Mouse (Mus musculus): ENCODE measurements at regions not wholly inside any gene's neighbourhood (a gene's known extent, or its start where the extent isn't known, plus 50 kb on each side); places are given as distances from the start of the nearest gene placed in this dataset.

DNA sequence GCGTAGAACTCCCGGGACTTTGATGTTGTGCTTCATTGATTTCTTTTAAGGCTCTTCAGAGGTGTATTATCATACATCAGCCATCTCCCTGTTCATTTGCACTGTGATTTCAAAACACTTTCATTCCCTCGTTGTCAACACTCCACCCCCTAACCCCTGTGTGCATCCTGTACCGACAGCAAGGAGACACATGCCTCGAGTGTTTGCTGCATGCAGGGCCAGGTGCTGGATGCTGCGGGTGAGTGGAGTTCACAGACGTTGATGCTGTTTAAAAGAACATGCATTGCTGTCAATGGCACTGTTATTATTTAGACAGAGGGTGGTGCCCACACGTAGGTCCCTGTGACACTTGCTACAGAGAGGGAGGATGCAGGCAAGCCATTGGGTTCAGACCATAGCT lies 290.0 kb upstream of the Eef2kmt start:
- no peak for ATAC-seq (replicated peaks; ENCODE audit: low read depth, poor library complexity, severe bottlenecking)

- peak; percentile 56; the same call in 1 of the 2 replicates for ATAC-seq (replicated peaks; ENCODE audit: low read depth, poor library complexity, severe bottlenecking)
Measured at GRCm38 (mm10) chr16:5544436-5544835, 288.7 kb upstream of the Eef2kmt start.

- no peak for ATAC-seq (replicated peaks; ENCODE audit: low read depth, poor library complexity, severe bottlenecking)
Measured at GRCm38 (mm10) chr16:5538836-5539510, 283.2 kb upstream of the Eef2kmt start.

- no peak for ATAC-seq (replicated peaks; ENCODE audit: low read depth, poor library complexity, severe bottlenecking)
Measured at GRCm38 (mm10) chr16:5537286-5538204, 281.8 kb upstream of the Eef2kmt start.

- no peak for ATAC-seq (replicated peaks; ENCODE audit: low read depth, poor library complexity, severe bottlenecking)
Measured at GRCm38 (mm10) chr16:5536515-5536972, 280.8 kb upstream of the Eef2kmt start.

DNA sequence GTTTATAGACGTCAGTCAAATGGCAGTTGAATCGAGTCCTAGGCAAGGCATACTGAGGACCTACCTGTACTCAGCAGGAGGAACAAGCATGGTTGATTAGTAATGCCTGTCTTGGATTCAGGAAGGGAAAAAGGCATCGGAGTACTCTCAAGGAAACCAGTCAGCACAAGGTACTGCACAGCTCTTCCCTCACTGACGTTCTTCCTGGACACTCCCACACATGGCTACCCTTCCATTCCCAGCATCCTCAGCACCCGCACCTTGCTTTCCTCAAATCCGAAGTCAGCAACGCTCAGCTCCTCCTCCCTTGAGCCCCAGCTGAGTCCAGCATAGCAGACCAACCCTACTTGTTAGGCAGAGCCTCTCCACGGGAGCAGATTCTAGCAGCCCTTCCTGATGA lies 279.6 kb upstream of the Eef2kmt start:
- ATAC-seq (replicated peaks; ENCODE audit: low read depth, poor library complexity, severe bottlenecking): no peak

- no peak for ATAC-seq (replicated peaks; ENCODE audit: low read depth, poor library complexity, severe bottlenecking)
Measured at GRCm38 (mm10) chr16:5534862-5535261, 279.1 kb upstream of the Eef2kmt start.

- ATAC-seq (replicated peaks; ENCODE audit: low read depth, poor library complexity, severe bottlenecking): no peak
Measured at GRCm38 (mm10) chr16:5534385-5534784, 278.6 kb upstream of the Eef2kmt start.

- no peak for ATAC-seq (replicated peaks; ENCODE audit: low read depth, poor library complexity, severe bottlenecking)
Measured at GRCm38 (mm10) chr16:5532281-5532680, 276.5 kb upstream of the Eef2kmt start.

GRCm38 (mm10) chr16:5529823-5530222 lies 274.0 kb upstream of the Eef2kmt start:
- ATAC-seq (replicated peaks; ENCODE audit: low read depth, poor library complexity, severe bottlenecking): no peak

GRCm38 (mm10) chr16:5527936-5528335 lies 272.2 kb upstream of the Eef2kmt start:
- no peak for ATAC-seq (replicated peaks; ENCODE audit: low read depth, poor library complexity, severe bottlenecking)

- no peak for ATAC-seq (replicated peaks; ENCODE audit: low read depth, poor library complexity, severe bottlenecking)
Measured at GRCm38 (mm10) chr16:5524375-5524774, 268.6 kb upstream of the Eef2kmt start.

DNA sequence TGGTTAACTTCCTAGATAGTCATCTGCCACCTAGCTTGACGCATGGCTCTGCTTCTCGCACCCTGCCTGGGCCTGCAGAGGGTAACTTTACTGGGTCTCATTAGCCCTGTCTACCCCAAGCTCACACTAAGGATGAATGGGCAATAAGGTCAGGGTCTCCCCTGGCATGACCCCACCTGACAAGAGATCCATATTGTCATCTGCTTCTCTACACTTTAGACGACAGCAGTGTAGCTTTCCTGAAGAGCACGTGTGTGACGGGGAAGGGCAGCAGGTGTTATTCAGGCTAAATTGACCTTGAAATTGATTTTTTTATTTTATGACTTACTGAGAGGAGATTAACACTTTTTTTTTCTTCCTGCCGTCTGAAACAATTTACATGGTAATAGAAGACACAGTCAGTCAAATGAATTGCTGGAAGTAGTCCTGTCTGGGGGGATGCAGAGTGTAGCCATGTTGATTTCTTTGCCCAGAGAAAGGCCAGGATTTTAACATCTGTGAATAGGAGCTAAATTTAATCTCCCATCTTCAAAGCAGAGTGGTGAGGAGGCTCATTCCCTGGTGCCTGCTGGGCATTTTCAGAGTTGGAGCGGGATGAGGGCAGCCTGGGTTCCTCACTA lies 267.7 kb upstream of the Eef2kmt start:
- ATAC-seq (replicated peaks; ENCODE audit: low read depth, poor library complexity, severe bottlenecking): no peak

DNA sequence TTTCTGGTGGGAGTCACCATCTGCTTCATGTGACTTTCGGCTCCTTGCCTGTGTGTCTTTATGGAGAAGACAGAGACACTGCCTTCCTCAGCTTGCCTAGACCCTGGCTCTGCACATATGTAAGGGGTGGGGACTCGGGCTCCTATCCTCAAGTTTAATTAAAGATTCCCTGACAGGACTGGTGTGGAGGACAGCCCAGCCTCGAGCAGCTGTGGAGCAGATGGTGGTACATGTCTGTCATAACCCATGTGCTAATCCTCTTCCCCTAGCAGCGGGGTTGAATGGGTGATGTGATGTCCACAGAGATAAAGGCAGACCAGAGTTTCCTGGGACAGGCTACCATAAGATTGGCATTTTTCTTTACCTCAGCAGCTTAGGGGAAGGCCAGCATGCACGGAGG lies 262.0 kb upstream of the Eef2kmt start:
- no peak for ATAC-seq (replicated peaks; ENCODE audit: low read depth, poor library complexity, severe bottlenecking)

- ATAC-seq (replicated peaks; ENCODE audit: low read depth, poor library complexity, severe bottlenecking): no peak
Measured at GRCm38 (mm10) chr16:5515867-5516266, 260.1 kb upstream of the Eef2kmt start.

DNA sequence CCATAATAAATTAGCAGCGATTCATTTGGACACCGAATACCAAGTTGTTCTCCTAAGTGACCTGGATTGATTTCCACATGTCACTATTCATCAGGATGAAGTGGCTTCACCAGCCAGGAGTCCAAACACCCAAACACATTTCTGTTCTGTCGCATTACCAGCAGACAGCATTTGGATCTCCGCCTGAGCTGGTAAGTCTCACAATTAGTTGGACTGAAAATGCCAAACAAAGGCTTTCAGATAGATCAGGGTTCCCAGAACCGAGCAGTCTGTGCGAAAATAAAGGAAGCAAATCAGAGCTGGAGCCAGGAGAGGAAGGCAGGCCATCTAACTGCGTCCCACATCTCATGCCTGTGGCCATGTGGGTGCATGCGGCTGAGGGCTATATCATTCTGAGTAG lies 251.5 kb upstream of the Eef2kmt start:
- no peak for ATAC-seq (replicated peaks; ENCODE audit: low read depth, poor library complexity, severe bottlenecking)

DNA sequence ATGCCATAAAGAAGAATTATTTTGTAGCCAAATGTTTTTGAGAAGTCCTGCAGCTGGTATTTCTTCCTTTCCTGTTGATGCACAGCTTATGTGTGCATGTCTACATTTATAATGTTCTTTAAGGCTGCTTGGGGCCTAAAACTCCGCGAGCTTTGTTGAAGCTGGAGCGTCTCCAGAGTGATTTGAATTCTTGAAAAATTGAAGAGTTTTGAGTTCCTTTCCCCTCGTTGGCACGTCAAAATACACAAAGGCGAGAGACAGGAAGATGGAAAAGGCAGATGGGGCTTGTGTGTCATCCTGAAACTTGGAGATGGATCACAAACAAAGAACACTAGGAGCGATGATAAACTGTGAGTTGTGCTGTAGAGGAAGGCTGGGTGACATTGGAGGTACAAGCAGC lies 246.2 kb upstream of the Eef2kmt start:
- ATAC-seq (replicated peaks; ENCODE audit: low read depth, poor library complexity, severe bottlenecking): no peak

DNA sequence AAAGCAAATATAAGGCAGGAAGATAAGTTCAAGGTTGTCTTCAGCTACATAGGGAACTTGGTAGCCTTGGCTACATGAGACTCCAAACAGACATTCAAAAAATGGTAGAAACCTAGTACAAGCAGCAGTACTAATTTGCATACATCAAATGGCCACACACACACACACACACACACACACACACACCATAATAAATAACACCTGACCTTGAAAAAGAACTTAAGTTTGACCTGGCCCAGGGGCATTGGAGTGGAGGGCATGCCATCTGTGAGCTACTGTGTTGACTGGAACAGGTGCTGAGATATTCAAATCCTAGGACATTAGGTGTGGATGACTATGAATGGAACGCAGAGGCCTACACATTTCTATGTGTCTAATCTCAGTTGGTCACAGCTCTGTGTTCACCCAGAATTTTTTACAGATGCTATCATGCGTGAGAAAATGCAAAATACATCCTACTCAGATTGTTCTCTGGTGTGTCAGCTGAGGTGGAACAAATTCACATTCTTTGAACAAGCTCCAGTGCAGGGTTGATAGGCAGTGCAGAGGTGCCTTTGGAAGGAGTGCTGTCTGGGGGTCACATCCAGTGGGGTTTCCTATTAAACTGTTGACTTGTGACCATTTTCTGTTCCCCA lies 240.4 kb upstream of the Eef2kmt start:
- ATAC-seq (replicated peaks; ENCODE audit: low read depth, poor library complexity, severe bottlenecking): no peak

DNA sequence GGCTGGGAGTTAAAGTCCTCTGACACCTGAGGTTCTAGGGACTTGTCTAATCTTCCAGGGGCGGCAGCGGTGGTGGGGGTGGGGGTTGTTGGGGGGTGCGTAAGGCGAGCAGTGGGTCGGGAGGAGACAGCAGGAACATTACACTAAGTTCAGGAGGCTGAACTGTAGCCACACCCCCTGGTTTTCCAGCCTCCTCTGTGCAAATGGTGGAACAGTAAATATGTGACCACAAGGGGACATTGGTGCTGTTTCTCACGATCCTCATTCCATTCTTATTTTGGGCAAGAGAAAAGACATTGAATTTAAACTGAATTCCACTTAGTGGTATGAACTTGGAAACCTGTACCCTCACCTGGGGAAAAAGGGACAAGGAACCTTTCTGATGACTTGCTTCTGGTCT lies 237.6 kb upstream of the Eef2kmt start:
- no peak for ATAC-seq (replicated peaks; ENCODE audit: low read depth, poor library complexity, severe bottlenecking)

DNA sequence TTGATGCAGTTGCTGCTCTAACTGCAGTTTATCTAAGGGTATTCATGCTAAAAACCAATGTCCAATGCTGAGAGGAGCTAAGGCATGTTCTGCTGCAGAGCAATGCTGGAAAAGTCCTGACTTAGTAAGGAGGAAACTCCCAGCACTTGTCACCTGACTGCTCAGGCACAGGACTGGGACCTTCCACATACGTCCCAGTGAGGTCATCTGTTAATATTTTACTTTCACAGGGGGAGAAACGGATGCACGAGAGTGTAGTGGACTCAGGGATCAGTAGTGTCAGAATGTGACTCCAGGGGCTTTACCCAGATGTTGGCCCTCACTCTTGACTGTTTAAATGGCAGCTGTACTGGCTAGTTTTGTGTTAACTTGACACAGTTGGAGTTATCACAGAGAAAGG lies 231.5 kb upstream of the Eef2kmt start:
- no peak for ATAC-seq (replicated peaks; ENCODE audit: low read depth, poor library complexity, severe bottlenecking)

All from common myeloid progenitor, adult 5-6 weeks (primary cell).